Mouse (Mus musculus) heart, postnatal 25 days (tissue): Measurements from ENCODE around the gene Iqgap3. TPM values are rescaled to one million over a fixed set of nuclear protein-coding genes. Genes with fewer than 3 reads are reported as not detected.

Experiments used
- DNase-seq: peaks from one replicate; pipeline ENCODE4 v3.0.0; 2022; ENCODE audit warnings: low spot score
- intact Hi-C: fragments of 180-260 bp; cut with DNase I; formaldehyde crosslinking; loops from one replicate; pipeline ENCODE4 v1.15.1; 2025
- total RNA-seq, 2 experiments: library from RNA; stranded (reverse); gene quantifications; 2 replicates each; pipeline ENCODE4 v1.2.3; 2021

Iqgap3 gene
- total RNA-seq, 2 experiments from 2014 or later, result 0.75 to 1.0 TPM

- intact Hi-C loops, result no loop called here
- DNase-seq, result no peak
These were observed 82.5 kb downstream of the Iqgap3 start for GRCm38 (mm10) chr3:88164263-88164662.

GRCm38 (mm10) chr3:88166056-88166455, 84.3 kb downstream of the Iqgap3 start:
- intact Hi-C loops, result no loop called here
- no peak for DNase-seq

DNA sequence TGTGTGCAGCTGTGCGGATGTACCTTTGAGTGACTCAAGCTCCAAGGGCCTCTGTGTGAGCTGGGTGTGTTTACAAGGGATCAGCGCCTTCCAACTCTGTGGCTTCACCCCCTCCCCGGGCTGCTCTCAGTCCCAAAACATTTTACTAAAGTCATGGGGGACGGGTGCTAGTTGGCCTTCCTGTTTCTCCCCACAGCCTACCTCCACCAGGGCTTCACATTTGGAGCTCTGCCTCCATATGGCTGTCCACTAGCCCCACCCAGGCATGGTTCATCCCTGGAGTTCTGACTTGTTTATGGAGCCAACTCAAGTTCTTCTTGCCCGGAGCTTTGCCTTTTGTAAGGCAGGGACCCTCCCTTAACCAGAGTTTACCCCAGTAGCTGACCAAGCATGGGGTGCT, 88.6 kb downstream of the Iqgap3 start:
- intact Hi-C loops, result loop anchor here (5.0 kb wide), 1 partner anchor 38 kb away; no protein-coding TSS in a partner anchor
- DNase-seq, result no peak

Other genes starting within 250 kb of the Iqgap3 start
- under 1 TPM in 1 of 2 experiments, not detected in 1; 0.08 TPM for gene Sh2d2a, start 235.2 kb upstream of the Iqgap3 start, total RNA-seq
- gene Prcc, start 196.4 kb upstream of the Iqgap3 start, total RNA-seq, result 10 to 100 TPM; 48.3 to 50.7 TPM
- gene Hdgf, start 175.7 kb upstream of the Iqgap3 start, total RNA-seq, result 100 to 1,000 TPM; 108 to 112 TPM
- gene Mrpl24, start 162.5 kb upstream of the Iqgap3 start, total RNA-seq, result 10 to 100 TPM; 68.3 to 70.1 TPM
- gene Isg20l2, start 151.7 kb upstream of the Iqgap3 start, total RNA-seq, result 10 to 100 TPM; 12.1 to 12.4 TPM
- 1 to 10 TPM; 6.0 to 6.1 TPM for gene Rrnad1, start 151.3 kb upstream of the Iqgap3 start, total RNA-seq
- not detected for gene Crabp2, start 133.3 kb upstream of the Iqgap3 start, total RNA-seq
- 10 to 100 TPM; 20.9 to 25.1 TPM for gene Nes, start 110.9 kb upstream of the Iqgap3 start, total RNA-seq
- gene Bcan, start 81.7 kb upstream of the Iqgap3 start, total RNA-seq, result under 1 TPM; 0.14 to 0.26 TPM
- not detected for gene Hapln2, start 54.4 kb upstream of the Iqgap3 start, total RNA-seq
- 10 to 100 TPM in 1 of 2 experiments, 1 to 10 TPM in 1; 7.8 to 10.2 TPM for gene Gpatch4, start 38.9 kb upstream of the Iqgap3 start, total RNA-seq
- 10 to 100 TPM; 64.1 to 71.5 TPM for gene Naxe, start 23.5 kb upstream of the Iqgap3 start, total RNA-seq
- not detected for gene Ttc24, start 3.7 kb upstream of the Iqgap3 start, total RNA-seq
- 100 to 1,000 TPM; 111 to 122 TPM for gene Mef2d, start 60.4 kb downstream of the Iqgap3 start, total RNA-seq
- not detected for gene Rhbg, start 172.7 kb downstream of the Iqgap3 start, total RNA-seq
- under 1 TPM in 1 of 2 experiments, not detected in 1; 0.22 TPM for gene Gm38392, start 205.2 kb downstream of the Iqgap3 start, total RNA-seq
- 1 to 10 TPM; 4.8 to 5.4 TPM for gene Tsacc, start 215.0 kb downstream of the Iqgap3 start, total RNA-seq
- gene Cct3, start 215.1 kb downstream of the Iqgap3 start, total RNA-seq, result 100 to 1,000 TPM; 184 to 199 TPM
- gene Glmp, start 243.1 kb downstream of the Iqgap3 start, total RNA-seq, result 10 to 100 TPM; 71.9 to 79.7 TPM